Mouse (Mus musculus): ENCODE results near the gene Ppia.
"Not testable (repeated sequence)": the region's sequence is repeated elsewhere in the genome, so short reads cannot be mapped to it uniquely, and the experiment has no call there.

The Ppia gene

GRCm38 (mm10) chr11:6404699-6405566 is 10.3 kb upstream of the Ppia start:
- DNase-seq (ENCODE audit: low spot score): peak; percentile 47

GRCm38 (mm10) chr11:6405591-6406081 is 9.6 kb upstream of the Ppia start:
- peak; percentile 35 for DNase-seq (ENCODE audit: low spot score)

GRCm38 (mm10) chr11:6406251-6407161 is 8.7 kb upstream of the Ppia start:
- peak; percentile 38 for DNase-seq (ENCODE audit: low spot score)

GRCm38 (mm10) chr11:6407162-6407621 is 8.1 kb upstream of the Ppia start:
- no peak for DNase-seq (ENCODE audit: low spot score)

- DNase-seq (ENCODE audit: low spot score): no peak
These were observed 5.1 kb upstream of the Ppia start for GRCm38 (mm10) chr11:6410050-6410602.

- not testable (repeated sequence) for DNase-seq (ENCODE audit: low spot score)
These were observed 4.5 kb upstream of the Ppia start for GRCm38 (mm10) chr11:6410755-6411154.

- peak; percentile 78 for DNase-seq (ENCODE audit: low spot score)
These were observed 3.6 kb upstream of the Ppia start for GRCm38 (mm10) chr11:6411684-6412083.

GRCm38 (mm10) chr11:6413264-6413663 is 2.0 kb upstream of the Ppia start:
- DNase-seq (ENCODE audit: low spot score): no peak

GRCm38 (mm10) chr11:6415551-6416404 is 535 bp downstream of the Ppia start:
- DNase-seq (ENCODE audit: low spot score): peak; percentile 99

GRCm38 (mm10) chr11:6416405-6417034 is 1.3 kb downstream of the Ppia start:
- peak; percentile 79 for DNase-seq (ENCODE audit: low spot score)

GRCm38 (mm10) chr11:6417069-6417468 is 1.8 kb downstream of the Ppia start:
- no peak for DNase-seq (ENCODE audit: low spot score)

- DNase-seq (ENCODE audit: low spot score): no peak
These were observed 2.2 kb downstream of the Ppia start for GRCm38 (mm10) chr11:6417490-6417889.

GRCm38 (mm10) chr11:6418751-6419150 is 3.5 kb downstream of the Ppia start:
- no peak for DNase-seq (ENCODE audit: low spot score)

- DNase-seq (ENCODE audit: low spot score): not testable (repeated sequence)
These were observed 3.9 kb downstream of the Ppia start for GRCm38 (mm10) chr11:6419156-6419555.

GRCm38 (mm10) chr11:6420283-6420703 is 5.0 kb downstream of the Ppia start:
- no peak for DNase-seq (ENCODE audit: low spot score)

- DNase-seq (ENCODE audit: low spot score): no peak
These were observed 5.6 kb downstream of the Ppia start for GRCm38 (mm10) chr11:6420722-6421350.

- DNase-seq (ENCODE audit: low spot score): no peak
These were observed 14.9 kb downstream of the Ppia start for GRCm38 (mm10) chr11:6430186-6430585.

GRCm38 (mm10) chr11:6436442-6436841 is 21.2 kb downstream of the Ppia start:
- peak; percentile 40 for DNase-seq (ENCODE audit: low spot score)

GRCm38 (mm10) chr11:6437667-6438066 is 22.4 kb downstream of the Ppia start:
- no peak for DNase-seq (ENCODE audit: low spot score)

GRCm38 (mm10) chr11:6440171-6440570 is 24.9 kb downstream of the Ppia start:
- DNase-seq (ENCODE audit: low spot score): no peak
